Mouse (Mus musculus): Measurements from ENCODE around the gene Sf3a2.
"Not testable (repeated sequence)": the region's sequence is repeated elsewhere in the genome, so short reads cannot be mapped to it uniquely, and the experiment has no call there.

Gene Sf3a2

DNA sequence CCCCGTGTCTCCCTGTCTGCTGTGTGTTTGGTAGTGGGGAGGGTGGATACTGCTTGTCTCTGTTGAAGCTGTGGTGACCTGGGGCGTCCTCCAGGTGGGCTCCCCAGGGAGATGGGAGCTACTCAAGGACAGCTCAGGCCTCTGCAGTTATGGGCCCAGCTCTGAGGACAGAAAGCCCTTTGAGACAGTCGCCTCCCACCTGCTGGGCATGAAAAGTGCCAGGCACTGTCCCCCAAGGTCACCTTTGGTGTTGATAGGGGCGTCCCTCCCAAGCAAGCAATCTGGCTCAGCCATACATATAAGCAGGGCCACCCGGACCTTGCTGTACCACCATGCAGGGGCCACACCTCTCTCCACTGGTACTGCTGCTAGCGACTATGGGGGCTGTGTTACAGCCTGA lies 6.9 kb downstream of the Sf3a2 start, which contains the start of gene Amh:
Gene Amh, plus strand, starts transcription at position 328 of the 400 bp plus-strand sequence.
- no peak for DNase-seq (ENCODE audit: low read depth)

DNA sequence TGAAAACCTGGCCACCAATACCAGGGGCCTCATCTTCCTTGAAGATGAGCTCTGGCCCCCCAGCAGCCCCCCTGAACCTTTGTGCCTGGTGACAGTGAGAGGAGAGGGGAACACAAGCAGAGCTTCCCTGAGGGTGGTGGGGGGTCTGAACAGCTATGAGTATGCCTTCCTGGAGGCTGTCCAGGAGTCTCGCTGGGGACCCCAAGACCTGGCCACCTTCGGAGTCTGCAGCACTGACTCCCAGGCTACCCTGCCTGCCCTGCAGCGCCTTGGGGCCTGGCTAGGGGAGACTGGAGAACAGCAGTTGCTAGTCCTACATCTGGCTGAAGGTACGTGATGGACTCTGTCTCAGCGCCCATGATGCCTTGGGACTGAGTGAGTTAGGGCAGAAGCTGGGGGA lies 7.3 kb downstream of the Sf3a2 start:
- no peak for DNase-seq (ENCODE audit: low read depth)

DNA sequence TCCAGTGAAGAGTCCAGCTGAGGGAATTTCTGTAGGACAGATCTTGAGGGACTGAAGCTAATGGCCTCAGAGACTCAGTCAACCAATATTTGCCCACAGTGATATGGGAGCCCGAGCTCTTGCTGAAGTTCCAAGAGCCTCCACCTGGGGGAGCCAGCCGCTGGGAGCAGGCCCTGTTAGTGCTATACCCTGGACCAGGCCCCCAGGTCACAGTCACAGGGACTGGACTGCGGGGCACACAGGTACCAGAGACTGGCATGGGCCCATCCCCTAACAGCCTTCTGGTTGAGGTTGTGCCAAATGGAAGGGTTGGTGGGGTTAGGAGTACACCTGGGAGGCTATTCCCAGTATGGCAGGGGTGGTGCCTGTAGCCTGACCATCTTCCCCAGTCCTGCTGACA lies 7.9 kb downstream of the Sf3a2 start:
- DNase-seq (ENCODE audit: low read depth), result peak; percentile 78

DNA sequence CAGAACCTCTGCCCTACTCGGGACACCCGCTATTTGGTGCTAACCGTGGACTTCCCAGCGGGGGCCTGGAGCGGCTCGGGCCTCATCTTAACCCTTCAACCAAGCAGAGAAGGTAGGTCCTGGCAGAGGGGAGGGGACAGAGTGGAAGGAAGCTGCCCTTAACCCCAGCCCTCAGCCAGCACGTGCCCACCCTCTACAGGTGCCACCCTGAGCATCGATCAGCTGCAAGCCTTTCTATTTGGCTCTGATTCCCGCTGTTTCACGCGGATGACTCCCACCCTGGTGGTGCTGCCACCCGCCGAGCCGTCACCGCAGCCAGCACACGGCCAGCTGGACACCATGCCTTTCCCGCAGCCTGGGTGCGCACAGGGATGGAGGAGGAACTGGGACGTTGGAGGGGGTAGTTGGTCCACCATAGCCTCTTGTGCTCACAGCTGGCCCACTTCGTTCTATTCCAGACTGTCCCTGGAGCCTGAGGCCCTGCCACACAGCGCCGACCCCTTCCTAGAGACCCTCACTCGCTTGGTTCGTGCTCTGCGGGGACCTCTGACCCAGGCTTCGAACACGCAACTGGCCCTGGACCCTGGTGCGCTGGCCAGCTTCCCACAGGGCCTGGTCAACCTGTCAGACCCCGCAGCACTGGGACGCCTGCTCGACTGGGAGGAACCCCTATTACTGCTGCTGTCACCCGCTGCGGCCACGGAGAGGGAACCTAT lies 8.5 kb downstream of the Sf3a2 start:
- DNase-seq (ENCODE audit: low read depth), result no peak

DNA sequence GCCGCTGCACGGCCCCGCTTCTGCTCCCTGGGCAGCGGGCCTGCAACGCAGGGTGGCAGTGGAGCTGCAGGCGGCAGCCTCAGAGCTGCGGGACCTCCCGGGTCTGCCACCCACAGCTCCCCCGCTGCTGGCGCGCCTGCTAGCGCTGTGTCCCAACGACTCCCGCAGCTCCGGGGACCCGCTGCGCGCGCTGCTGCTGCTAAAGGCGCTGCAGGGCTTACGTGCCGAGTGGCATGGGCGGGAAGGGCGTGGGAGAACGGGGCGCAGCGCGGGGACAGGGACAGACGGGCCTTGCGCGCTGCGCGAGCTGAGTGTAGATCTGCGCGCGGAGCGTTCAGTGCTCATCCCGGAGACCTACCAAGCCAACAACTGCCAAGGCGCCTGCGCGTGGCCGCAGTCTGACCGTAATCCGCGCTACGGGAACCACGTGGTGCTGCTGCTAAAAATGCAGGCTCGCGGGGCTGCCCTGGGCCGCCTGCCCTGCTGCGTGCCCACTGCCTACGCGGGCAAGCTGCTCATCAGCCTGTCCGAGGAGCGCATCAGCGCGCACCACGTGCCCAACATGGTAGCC lies 9.1 kb downstream of the Sf3a2 start:
- DNase-seq (ENCODE audit: low read depth), result peak; percentile 65

DNA sequence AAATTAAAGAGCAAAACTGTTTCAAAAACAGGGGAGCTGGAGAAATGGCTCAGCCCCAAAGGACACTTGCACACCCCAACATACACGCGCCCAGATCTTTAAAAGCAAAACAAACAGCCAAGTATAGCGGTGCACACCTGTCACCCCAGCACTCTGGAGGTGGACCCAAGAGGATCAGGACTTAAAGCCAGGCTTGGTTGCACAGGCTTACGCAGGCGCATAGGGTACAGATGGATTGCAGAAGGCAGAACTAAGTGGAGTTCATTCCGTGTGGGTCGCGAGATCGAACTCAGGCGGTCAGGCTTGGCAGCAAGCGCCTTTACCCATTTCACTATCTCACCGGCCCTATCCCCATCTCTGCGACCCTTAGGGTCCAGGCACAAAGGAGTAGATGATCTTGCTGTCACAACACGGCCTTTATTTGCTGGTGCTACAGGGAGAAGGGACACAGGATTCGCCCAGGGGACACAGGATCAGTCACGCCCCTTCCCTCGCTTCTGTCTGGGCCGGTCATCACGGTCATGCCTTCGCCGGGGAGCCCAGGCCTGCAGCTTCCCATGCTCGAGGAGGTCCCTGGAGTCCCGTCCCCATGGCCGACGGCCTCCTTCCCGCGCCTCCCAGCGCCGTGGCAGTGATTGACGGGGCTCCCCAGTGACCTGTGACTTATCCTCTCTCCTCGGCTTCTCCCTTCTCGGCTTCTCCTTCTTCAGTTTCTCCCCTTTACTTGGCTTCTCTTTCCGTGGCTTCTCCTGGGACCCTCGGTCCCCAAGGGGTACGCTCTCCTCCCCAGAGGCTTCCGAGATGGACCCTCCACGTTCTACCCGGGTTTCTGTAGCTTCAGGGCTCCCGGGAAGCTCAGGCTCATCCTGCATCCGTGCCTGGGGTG lies 10.3 kb downstream of the Sf3a2 start:
- no peak for DNase-seq (ENCODE audit: low read depth)

DNA sequence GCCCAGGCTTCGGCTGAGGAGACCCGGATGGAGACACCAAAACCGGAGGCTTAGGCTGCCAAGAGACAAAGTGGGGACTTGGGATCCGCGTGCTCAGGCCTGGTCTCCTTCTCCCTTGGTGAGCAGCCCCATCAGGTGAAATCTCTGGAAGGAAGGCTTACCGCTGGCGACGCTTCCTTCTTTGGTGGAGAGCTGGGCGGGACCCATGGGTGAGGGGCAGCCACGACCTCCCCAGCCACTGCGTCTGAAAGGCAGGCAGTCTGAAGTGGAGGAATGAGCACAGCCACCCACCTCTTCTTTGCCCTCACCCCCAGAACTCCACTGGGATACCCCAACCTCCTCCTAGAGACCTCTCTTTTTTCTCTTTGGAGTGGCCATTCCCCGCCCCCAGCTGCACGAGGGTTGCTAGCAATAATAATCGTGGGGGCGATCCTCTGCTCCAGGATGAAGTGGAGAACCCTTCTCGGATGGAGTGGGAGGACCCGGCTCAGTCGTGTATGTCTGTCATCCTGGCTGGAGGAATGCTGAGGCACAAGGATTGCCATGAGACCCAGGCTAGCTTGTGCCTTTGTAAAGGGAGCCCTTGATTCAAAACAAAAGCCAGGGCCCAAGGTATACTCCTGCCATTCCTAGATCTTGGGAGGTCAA lies 11.1 kb downstream of the Sf3a2 start:
- no peak for DNase-seq (ENCODE audit: low read depth)

DNA sequence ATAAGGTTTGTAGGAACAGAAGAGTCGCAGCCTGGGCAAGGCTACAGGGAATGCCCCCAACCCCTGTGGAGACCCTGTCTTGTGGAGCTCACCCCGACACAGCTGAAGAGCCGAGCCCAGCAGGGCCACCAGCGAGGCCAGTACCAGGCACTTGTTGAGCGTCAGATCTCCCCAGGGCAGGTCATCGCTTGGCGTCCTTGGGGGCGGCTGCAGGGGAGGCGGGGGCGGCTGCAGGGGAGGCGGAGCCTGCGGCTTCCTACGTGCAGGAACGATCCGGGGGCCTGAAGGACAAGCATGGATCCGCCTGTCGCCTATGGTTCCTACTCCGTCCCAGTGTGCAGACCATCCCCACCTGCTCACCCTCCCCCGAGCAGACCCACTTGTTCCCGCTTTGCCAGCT lies 12.1 kb downstream of the Sf3a2 start:
- DNase-seq (ENCODE audit: low read depth), result no peak

DNA sequence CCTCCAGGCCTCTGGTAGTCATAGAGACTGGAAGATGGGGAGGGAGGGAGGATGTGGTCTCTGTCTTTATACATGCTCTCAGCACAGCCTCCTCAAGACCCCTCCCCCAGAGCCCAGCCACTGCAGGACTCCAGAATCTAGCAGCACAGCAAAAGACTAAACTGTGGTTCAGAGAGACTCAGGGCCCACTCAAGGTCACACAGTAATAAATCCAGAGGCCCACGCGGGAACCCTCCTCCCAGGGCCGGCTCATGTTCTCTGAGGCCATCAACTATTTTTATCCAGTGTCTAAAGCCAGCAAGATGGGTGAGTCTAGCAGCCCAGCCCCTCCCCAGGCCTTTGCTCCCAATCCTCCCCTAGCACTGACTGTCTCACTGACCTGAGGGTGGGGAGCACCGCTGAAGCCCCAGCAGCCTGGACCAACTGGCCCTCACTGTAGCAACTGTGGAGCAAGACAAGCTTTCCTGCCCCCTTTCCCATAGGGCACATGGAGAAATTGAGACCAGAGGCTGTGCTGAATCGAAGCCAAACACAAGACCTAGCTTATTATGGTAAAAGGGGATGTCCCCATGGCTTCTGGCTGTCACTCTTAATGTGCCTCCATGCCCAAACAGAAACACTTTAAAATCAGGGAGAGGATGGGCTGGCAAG lies 14.5 kb downstream of the Sf3a2 start:
- DNase-seq (ENCODE audit: low read depth), result no peak

DNA sequence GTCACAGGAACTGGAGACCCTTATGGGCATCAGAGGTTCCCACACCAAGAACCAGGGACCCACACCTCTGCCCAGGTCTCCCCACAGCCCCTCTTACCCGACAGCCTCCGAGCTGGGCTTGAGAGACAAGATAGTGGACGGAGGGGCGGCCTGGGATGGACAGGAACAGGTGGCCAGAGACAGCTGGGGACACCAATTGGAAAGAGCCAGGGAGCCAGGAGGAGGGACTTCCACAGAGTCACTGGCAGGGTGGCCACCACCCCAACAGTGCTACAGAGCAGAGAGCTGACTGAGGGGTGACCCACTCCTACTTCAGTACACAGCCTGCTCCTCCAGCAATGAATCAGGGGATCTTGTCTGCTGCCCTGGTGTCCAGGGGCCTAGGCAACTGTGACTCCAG lies 15.4 kb downstream of the Sf3a2 start, which contains the start of gene Jsrp1:
Gene Jsrp1, minus strand, starts transcription at position 133 of the 400 bp plus-strand sequence.
- DNase-seq (ENCODE audit: low read depth), result no peak

DNA sequence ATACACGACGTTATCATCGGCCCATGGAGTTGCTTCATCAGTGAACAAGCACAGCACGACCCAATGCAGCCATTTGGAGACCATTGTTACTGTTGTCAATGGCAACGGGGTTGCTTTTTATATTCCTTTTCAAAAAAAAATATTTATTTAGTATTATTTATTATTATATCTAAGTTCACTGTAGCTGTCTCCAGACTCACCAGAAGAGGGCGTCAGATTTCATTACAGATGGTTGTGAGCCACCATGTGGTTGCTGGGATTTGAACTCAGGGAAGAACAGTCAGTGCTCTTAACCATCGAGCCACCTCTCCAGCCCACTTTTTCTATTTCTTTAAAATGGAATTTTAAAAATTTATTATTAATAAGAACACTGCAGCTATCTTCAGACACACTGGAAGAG lies 16.8 kb downstream of the Sf3a2 start:
- DNase-seq (ENCODE audit: low read depth), result no peak

DNA sequence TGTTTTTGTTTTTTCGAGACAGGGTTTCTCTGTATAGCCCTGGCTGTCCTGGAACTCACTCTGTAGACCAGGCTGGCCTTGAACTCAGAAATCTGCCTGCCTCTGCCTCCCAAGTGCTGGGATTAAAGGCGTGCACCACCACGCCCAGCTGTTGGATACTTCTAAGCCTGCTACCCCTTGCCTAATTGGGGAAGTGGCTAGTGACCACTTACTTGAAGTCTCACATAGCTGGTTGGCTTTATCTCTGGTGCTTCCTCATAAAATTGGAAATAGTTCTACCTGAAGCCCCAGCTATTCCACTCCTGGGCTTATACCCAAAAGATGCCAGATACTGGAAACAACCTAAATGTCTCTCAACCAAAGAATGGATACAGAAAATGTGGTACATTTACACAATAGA lies 18.3 kb downstream of the Sf3a2 start:
- DNase-seq (ENCODE audit: low read depth), result not testable (repeated sequence)

DNA sequence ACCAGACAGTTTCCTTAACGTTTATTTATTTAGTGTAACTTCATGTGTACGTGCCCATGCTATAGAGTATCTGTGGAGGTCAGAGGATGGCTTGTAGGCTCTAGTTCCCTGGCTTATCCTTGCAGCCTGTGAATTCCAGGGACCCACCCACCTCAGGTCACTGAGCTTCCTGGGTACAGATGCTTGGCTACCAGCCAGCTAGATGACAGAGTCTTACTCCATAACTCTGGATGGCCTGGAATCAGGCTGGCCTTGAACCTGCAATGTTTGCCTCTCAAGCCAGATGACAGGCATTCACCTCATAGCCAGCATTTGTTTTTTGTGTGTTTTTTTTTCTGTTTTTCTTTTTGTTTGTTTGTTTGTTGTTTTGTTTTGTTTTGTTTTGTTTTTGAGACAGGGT lies 19.2 kb downstream of the Sf3a2 start:
- DNase-seq (ENCODE audit: low read depth), result no peak

DNA sequence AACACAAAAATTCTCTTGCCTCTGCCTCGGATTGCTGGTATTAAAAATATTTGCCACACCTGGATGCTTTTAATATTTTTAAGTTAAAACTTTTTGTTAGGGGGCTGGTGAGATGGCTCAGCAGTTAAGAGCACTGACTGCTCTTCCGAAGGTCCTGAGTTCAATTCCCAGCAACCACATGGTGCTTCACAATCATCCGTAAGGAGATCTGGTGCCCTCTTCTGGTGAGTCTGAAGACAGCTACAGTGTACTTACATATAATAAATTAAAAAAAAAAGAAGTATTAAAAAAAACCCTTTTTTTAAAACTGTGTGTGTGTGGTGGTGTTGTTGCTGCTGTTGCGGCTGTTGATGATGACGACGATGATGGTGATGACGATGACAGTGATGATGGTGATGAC lies 20.0 kb downstream of the Sf3a2 start:
- not testable (repeated sequence) for DNase-seq (ENCODE audit: low read depth)

DNA sequence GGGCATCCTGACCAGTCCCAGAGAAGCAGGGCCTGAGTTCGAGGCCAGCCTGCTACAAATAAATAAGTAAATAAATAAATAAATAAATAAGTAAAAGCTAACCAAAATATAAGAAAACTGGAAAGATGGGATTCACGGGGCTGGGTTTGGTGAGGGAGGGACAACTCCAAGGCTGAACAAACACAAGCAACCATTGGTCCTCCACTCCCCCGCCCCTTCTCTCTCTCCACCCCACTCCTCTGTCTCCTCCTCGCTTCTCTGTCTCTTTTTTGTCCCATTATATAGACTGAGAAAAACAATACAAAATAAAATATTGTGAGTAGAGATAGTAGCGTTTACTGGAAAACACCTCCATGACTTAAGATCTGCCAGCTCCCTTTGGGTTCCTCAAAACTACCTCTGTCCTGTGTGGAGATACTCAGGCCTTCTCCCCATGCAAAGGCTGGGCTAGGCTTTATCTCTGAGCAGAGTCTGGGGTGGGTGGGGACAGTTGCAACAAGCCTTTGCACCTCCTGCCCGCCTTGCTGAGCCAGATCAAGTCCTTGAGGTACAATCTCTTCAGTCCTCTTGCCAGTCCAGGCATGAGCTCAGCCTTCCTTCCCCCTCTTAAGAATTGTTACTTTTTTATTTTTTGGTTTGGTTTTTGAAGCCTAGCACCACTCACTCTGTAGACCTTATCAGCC lies 20.7 kb downstream of the Sf3a2 start:
- no peak for DNase-seq (ENCODE audit: low read depth)

DNA sequence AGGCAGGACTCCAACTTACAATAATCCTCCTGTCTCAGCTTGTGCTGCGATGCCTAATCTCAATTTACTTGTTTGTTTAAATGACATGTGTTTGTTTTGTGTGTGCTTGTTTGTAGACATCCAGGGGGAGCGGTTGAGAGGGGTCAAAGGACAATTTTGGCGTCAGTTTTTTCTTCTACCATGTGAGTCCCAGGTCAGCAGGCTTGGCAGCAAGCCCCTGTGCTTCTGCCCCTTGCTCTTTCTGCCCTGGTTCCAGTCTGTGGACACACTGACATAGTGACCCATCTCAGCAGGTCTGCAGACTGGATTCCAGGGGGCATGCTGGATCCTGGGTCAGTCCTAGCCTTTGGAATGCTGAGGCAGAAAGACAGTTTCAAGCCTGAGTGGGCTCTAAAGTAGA lies 21.4 kb downstream of the Sf3a2 start:
- DNase-seq (ENCODE audit: low read depth), result no peak

DNA sequence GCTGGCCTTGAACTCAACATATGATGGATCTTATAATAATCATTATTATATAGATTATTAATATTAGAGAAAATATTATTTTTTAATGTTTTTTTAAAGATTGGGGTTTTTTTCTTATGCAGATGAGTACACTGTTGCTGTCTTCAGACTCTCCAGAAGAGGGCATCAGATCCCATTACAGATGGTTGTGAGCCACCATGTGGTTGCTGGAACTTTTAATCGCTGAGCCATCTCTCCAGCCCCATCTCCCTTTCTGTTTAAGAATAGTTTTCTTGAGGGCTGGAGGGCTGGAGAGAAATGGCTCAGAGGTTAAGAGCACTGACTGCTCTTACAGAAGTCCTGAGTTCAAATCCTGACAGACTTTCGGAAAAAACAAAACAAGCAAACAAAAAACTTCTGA lies 24.0 kb downstream of the Sf3a2 start:
- DNase-seq (ENCODE audit: low read depth), result peak; percentile 66

DNA sequence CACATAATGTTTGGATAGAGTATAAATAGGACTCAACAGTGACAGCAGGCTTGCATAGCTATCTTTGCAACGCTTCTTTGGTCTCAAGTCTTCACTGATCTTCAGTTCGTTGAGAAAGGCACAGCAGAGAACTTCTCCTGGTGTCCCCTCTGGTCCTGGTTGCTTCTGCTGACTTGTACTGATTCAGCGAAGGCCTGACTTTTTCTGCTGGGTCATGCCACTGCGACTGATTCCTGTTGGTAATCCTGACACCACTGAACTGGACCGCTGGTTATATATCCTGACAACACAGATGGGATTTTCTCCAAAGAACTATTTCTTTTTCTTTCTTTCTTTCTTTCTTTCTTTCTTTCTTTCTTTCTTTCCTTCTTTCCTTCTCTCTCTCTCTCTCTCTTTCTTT lies 24.5 kb downstream of the Sf3a2 start:
- DNase-seq (ENCODE audit: low read depth), result no peak

DNA sequence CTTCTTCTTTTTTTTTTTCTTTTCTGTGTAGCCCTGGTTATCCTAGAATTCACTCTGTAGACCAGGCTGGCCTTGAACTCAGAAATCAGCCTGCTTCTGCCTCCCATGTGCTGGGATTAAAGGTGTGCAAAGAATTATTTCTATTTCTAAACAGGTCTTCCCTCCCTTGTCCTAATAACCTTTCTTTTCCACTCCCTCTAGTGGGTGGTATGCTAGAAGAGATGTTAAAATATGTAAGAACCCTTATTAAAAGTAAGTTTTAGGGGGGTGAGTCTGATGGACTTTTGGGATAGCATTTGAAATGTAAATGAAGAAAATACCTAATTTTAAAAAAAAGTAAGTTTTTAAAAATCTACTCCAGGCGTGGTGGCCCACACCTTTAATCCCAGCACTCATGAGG lies 25.3 kb downstream of the Sf3a2 start:
- DNase-seq (ENCODE audit: low read depth), result no peak

DNA sequence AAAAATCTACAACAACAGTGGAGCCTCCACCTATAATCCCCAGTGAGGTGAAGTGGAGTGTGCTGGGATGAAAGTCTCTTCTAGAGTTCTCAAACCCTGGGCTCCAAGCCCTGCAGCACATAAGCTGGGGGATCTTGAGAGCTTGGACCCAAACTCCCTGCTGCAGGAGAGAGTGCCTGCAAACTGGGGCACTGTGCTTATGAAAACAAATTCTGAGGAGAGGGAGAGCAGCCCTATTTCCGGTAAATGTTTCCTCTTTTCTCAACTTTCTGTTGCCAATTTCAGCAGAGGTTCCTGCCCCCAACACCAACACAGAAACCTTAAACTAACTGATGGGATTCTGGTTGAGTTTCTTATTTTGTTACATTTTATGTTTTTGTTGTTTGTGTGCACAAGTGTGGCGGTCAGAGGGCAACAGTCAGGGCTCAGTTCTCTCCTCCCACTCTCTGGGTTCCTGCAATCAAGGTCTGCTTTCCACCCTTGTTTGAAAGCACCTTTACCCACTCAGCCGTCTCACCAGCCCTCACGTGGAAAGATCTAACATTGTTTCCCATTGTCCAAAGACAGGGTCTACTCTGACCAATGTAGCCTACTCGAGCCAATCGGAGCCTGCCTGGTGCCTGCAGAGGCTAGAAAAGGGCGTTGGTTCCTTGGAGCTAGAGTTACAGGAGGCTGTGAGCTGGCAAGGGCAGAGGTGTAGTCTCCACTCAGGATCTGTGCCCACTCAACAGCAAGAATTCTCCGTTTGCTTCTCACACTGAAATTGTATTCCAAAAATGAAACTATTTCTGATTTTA lies 26.0 kb downstream of the Sf3a2 start:
- peak; percentile 59 for DNase-seq (ENCODE audit: low read depth)

DNA sequence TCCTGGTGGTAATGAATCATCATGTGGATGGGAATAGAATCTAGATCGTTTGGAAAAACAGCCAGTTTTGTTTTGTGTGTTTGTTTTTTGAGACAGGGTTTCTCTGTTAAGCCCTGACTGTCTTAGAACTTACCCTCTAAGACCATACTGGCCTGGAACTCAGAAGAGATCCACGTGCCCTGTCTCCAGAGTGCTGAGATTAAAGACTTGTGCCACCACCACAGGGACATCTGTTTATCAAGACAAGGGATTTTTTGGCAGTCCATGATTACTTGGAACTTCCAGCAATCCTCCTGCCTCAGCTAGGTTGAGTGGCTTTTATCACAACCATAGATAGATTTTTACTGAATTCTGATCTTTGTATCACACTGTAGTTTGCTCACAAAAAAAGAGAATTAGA lies 26.8 kb downstream of the Sf3a2 start:
- DNase-seq (ENCODE audit: low read depth), result no peak
